Comparison of ENCODE assay signal across 10 mouse cellular contexts in genomic region chr19:11813649-11814048, GRCm38 (mm10). TPM values are rescaled to one million over a fixed set of nuclear protein-coding genes. Genes with fewer than 3 reads are reported as not detected.
DNase-seq lines count a peak whose midpoint lies in the region; ATAC-seq and TF ChIP-seq lines count a peak whose summit lies in the region.
"Had no signal": no experiment of that assay in that cellular context is flagged by ENCODE, and none has a peak within 500 bp of the region (broad histone marks: within the 10 kb centered on the region; RNA-seq: fewer than 3 reads in every experiment).

No protein-coding gene starts in this region.

- H3K9ac ChIP-seq in forebrain, embryonic 12.5 days, result no peak overlapping the region
- H3K9ac ChIP-seq in midbrain, embryonic 12.5 days (replicated peaks), result no peak overlapping the region

- H3K27ac ChIP-seq in forebrain, embryonic 10.5 days, result peak overlapping the region; percentile 65; the same call in 1 of the 2 replicates
- H3K27ac ChIP-seq in forebrain, embryonic 12.5 days, result no peak overlapping the region
- peak overlapping the region; percentile 88 for H3K27ac ChIP-seq in brown adipose tissue, adult 24 weeks (replicated peaks; ENCODE audit: low read depth, low read length)
- H3K27ac ChIP-seq in midbrain, embryonic 12.5 days (replicated peaks), result peak overlapping the region; percentile 79
- H3K27ac ChIP-seq in cerebellum, adult 2 months (ENCODE audit: insufficient read depth, low read length), result no peak overlapping the region

- H3K4me3 ChIP-seq in forebrain, embryonic 10.5 days, result 0 out of 2 replicates have a peak overlapping the region, but pooled peaks have one; percentile 5
- no peak overlapping the region for H3K4me3 ChIP-seq in forebrain, embryonic 12.5 days (replicated peaks)
- peak overlapping the region; percentile 24; the same call in 1 of the 2 replicates for H3K4me3 ChIP-seq in brown adipose tissue, adult 24 weeks (ENCODE audit: insufficient read depth, low read depth, low read length)
- no peak overlapping the region for H3K4me3 ChIP-seq in midbrain, embryonic 12.5 days
- no peak overlapping the region for H3K4me3 ChIP-seq in cerebellum, adult 2 months (replicated peaks; ENCODE audit: insufficient read depth, low read depth, low read length)
- H3K4me3 ChIP-seq: erythroblast, embryonic 14.5 days had no signal

- DNase-seq in forebrain, embryonic 10.5 days (ENCODE audit: extremely low spot score, low spot score), result peak; percentile 27
- peak; percentile 30 to 35 for DNase-seq in heart, postnatal 10 days
- no peak for DNase-seq in cerebellum, adult 2 months
- no peak for DNase-seq in left cerebral cortex, adult 8-10 months (ENCODE audit: low spot score in 2 of 2)
- no peak for DNase-seq in cerebellum, postnatal 10 days
- DNase-seq: adrenal gland, postnatal 25 days had no signal

- no peak for TF ChIP-seq CTCF in cerebellum, adult 2 months (IDR thresholded peaks at IDR 0.05; ENCODE audit: borderline replicate concordance, insufficient read depth, low read depth, low read length)

- intact Hi-C loops in heart, postnatal 10 days (cut with DNase I), result no loop called here

- H3K36me3 ChIP-seq in forebrain, embryonic 10.5 days (replicated peaks), result no peaks in the 10 kb centered on the region
- H3K36me3 ChIP-seq in forebrain, embryonic 12.5 days (replicated peaks), result no peaks in the 10 kb centered on the region
- no peaks in the 10 kb centered on the region for H3K36me3 ChIP-seq in midbrain, embryonic 12.5 days

- peaks cover 40% of the 10 kb centered on the region for H3K27me3 ChIP-seq in forebrain, embryonic 10.5 days (ENCODE audit: poor library complexity, severe bottlenecking)
- H3K27me3 ChIP-seq in forebrain, embryonic 12.5 days, result peaks cover 33% of the 10 kb centered on the region
- peaks cover 25% of the 10 kb centered on the region for H3K27me3 ChIP-seq in midbrain, embryonic 12.5 days
- no peaks in the 10 kb centered on the region for H3K27me3 ChIP-seq in cerebellum, adult 2 months (ENCODE audit: control insufficient read depth, insufficient read depth, low read length)

- WGBS in forebrain, embryonic 10.5 days, result 5% methylated on average over 8 of the region's 8 CpGs
- 4% methylated on average over 8 of the region's 8 CpGs for WGBS in forebrain, embryonic 12.5 days
- 2% methylated on average over 8 of the region's 8 CpGs for WGBS in midbrain, embryonic 12.5 days
- 35% methylated on average over 8 of the region's 8 CpGs for WGBS in cerebellum, adult 2 months

- H3K4me1 ChIP-seq in forebrain, embryonic 10.5 days, result peaks cover 50% of the 10 kb centered on the region
- H3K4me1 ChIP-seq in forebrain, embryonic 12.5 days, result peaks cover 38% of the 10 kb centered on the region
- H3K4me1 ChIP-seq in brown adipose tissue, adult 24 weeks (ENCODE audit: control insufficient read depth, insufficient read depth, insufficient read length, low read length), result peaks cover 13% of the 10 kb centered on the region
- peaks cover 44% of the 10 kb centered on the region for H3K4me1 ChIP-seq in midbrain, embryonic 12.5 days
- no peaks in the 10 kb centered on the region; the same call in 1 of the 2 replicates for H3K4me1 ChIP-seq in cerebellum, adult 2 months (ENCODE audit: control insufficient read depth, insufficient read depth, low read length)

- no peak for TF ChIP-seq POLR2A in cerebellum, adult 2 months (IDR thresholded peaks at IDR 0.05; ENCODE audit: borderline replicate concordance, insufficient read depth, low read length)

- no peaks in the 10 kb centered on the region for H3K9me3 ChIP-seq in forebrain, embryonic 10.5 days
- H3K9me3 ChIP-seq in forebrain, embryonic 12.5 days, result no peaks in the 10 kb centered on the region
- no peaks in the 10 kb centered on the region for H3K9me3 ChIP-seq in midbrain, embryonic 12.5 days

- no peak overlapping the region for H3K4me2 ChIP-seq in forebrain, embryonic 12.5 days
- H3K4me2 ChIP-seq in midbrain, embryonic 12.5 days (replicated peaks), result peak overlapping the region; percentile 16; the same call in 1 of the 2 replicates

- no peak for ATAC-seq in forebrain, embryonic 12.5 days (ENCODE audit: low FRiP score)
- peak; percentile 42 for ATAC-seq in midbrain, embryonic 12.5 days (ENCODE audit: low FRiP score, low read depth)

RNA-seq across cellular contexts. Expression of gene Stx3, which starts 5.6 kb away (rescaled TPM):
- 10.7 and 12.4 TPM in 2 replicates for polyA plus RNA-seq in forebrain, embryonic 10.5 days (2016; fragmentation: Nextera tagmentation; extraction: Ambion mirVana)
- 7.5 and 8.1 TPM in 2 replicates for polyA plus RNA-seq in forebrain, embryonic 12.5 days (2016; fragmentation: Nextera tagmentation; extraction: Ambion mirVana)
- polyA plus RNA-seq in brown adipose tissue, adult 24 weeks (2012; ENCODE audit: insufficient read depth, insufficient read length, missing spikeins), result 1.2 and 2.1 TPM in 2 replicates
- 1 to 10 TPM; 5.9 to 8.4 TPM for total RNA-seq in heart, postnatal 10 days (2021)
- polyA plus RNA-seq in midbrain, embryonic 12.5 days (2016; fragmentation: Nextera tagmentation; extraction: Ambion mirVana), result 20.3 and 22.0 TPM in 2 replicates
- polyA plus RNA-seq in cerebellum, adult 2 months (2012; rRNA removed), result 58.1 and 63.1 TPM in 2 replicates
- total RNA-seq in left cerebral cortex, adult 8-10 months (2022), result 10 to 100 TPM; 27.7 to 33.8 (median 29.7) TPM
- polyA plus RNA-seq: erythroblast, embryonic 14.5 days had no signal

RNA-seq across cellular contexts. Expression of gene Olfr1417, which starts 25.4 kb away (rescaled TPM):
- 0.06 TPM in 1 of 2 replicates, not detected in the other for polyA plus RNA-seq in forebrain, embryonic 10.5 days (2016; fragmentation: Nextera tagmentation; extraction: Ambion mirVana)
- polyA plus RNA-seq in forebrain, embryonic 12.5 days (2016; fragmentation: Nextera tagmentation; extraction: Ambion mirVana), result not detected in 2 replicates
- polyA plus RNA-seq in brown adipose tissue, adult 24 weeks (2012; ENCODE audit: insufficient read depth, insufficient read length, missing spikeins), result not detected in 2 replicates
- not detected for total RNA-seq in heart, postnatal 10 days (2021)
- polyA plus RNA-seq in midbrain, embryonic 12.5 days (2016; fragmentation: Nextera tagmentation; extraction: Ambion mirVana), result not detected in 2 replicates
- polyA plus RNA-seq in cerebellum, adult 2 months (2012; rRNA removed), result 0.11 TPM in 1 of 2 replicates, not detected in the other
- not detected for total RNA-seq in left cerebral cortex, adult 8-10 months (2022)
- total RNA-seq: adrenal gland, postnatal 25 days had no signal
- polyA plus RNA-seq: erythroblast, embryonic 14.5 days had no signal

RNA-seq across cellular contexts. Expression of gene Mrpl16, which starts 43.5 kb away (rescaled TPM):
- 65.1 and 66.1 TPM in 2 replicates for polyA plus RNA-seq in forebrain, embryonic 10.5 days (2016; fragmentation: Nextera tagmentation; extraction: Ambion mirVana)
- polyA plus RNA-seq in forebrain, embryonic 12.5 days (2016; fragmentation: Nextera tagmentation; extraction: Ambion mirVana), result 43.6 and 49.0 TPM in 2 replicates
- 113 and 132 TPM in 2 replicates for polyA plus RNA-seq in brown adipose tissue, adult 24 weeks (2012; ENCODE audit: insufficient read depth, insufficient read length, missing spikeins)
- total RNA-seq in heart, postnatal 10 days (2021), result 10 to 100 TPM; 90.2 to 93.8 TPM
- polyA plus RNA-seq in midbrain, embryonic 12.5 days (2016; fragmentation: Nextera tagmentation; extraction: Ambion mirVana), result 45.7 and 48.7 TPM in 2 replicates
- 41.0 and 41.6 TPM in 2 replicates for polyA plus RNA-seq in cerebellum, adult 2 months (2012; rRNA removed)
- total RNA-seq in left cerebral cortex, adult 8-10 months (2022), result 10 to 100 TPM; 36.1 to 45.6 (median 42.7) TPM

RNA-seq across cellular contexts. Expression of gene Olfr1418, which starts 47.2 kb away (rescaled TPM):
- polyA plus RNA-seq in forebrain, embryonic 10.5 days (2016; fragmentation: Nextera tagmentation; extraction: Ambion mirVana), result not detected in 2 replicates
- not detected in 2 replicates for polyA plus RNA-seq in forebrain, embryonic 12.5 days (2016; fragmentation: Nextera tagmentation; extraction: Ambion mirVana)
- polyA plus RNA-seq in brown adipose tissue, adult 24 weeks (2012; ENCODE audit: insufficient read depth, insufficient read length, missing spikeins), result not detected in 2 replicates
- total RNA-seq in heart, postnatal 10 days (2021), result not detected
- not detected in 2 replicates for polyA plus RNA-seq in midbrain, embryonic 12.5 days (2016; fragmentation: Nextera tagmentation; extraction: Ambion mirVana)
- polyA plus RNA-seq in cerebellum, adult 2 months (2012; rRNA removed), result not detected in 2 replicates
- total RNA-seq in left cerebral cortex, adult 8-10 months (2022), result not detected
- total RNA-seq: adrenal gland, postnatal 25 days had no signal
- polyA plus RNA-seq: erythroblast, embryonic 14.5 days had no signal

Comparison
In these comparisons a context has a peak if more than half of its experiments do, and no peak if none do; other contexts are left out.
1. H3K27ac ChIP-seq: peak in forebrain, embryonic 10.5 days (single experiment), brown adipose tissue, adult 24 weeks (single experiment) and midbrain, embryonic 12.5 days (single experiment); none in forebrain, embryonic 12.5 days (single experiment) and cerebellum, adult 2 months (single experiment).
2. H3K4me3 ChIP-seq: peak in forebrain, embryonic 10.5 days (single experiment) and brown adipose tissue, adult 24 weeks (single experiment); none in forebrain, embryonic 12.5 days (single experiment), midbrain, embryonic 12.5 days (single experiment) and cerebellum, adult 2 months (single experiment).
3. DNase-seq: peak in forebrain, embryonic 10.5 days (single experiment) and heart, postnatal 10 days (2 of 2); none in cerebellum, adult 2 months (0 of 2), left cerebral cortex, adult 8-10 months (0 of 2) and cerebellum, postnatal 10 days (0 of 2).